Mouse (Mus musculus): Measurements from ENCODE around the gene Arfip2. TPM values are rescaled to one million over a fixed set of nuclear protein-coding genes. Genes with fewer than 3 reads are reported as not detected.

Arfip2 gene
- total RNA-seq, 4 experiments from 2014 or later: 50.6 to 93.3 (median 68.0) TPM

- DNase-seq: no peak
Measured at GRCm38 (mm10) chr7:105614400-105614799, 25.8 kb downstream of the Arfip2 start.

GRCm38 (mm10) chr7:105611767-105612166 lies 28.4 kb downstream of the Arfip2 start:
- DNase-seq: no peak

GRCm38 (mm10) chr7:105608467-105608866 lies 31.7 kb downstream of the Arfip2 start:
- no peak for DNase-seq

- peak; percentile 57 for DNase-seq
Measured at GRCm38 (mm10) chr7:105602860-105603623, 37.2 kb downstream of the Arfip2 start.

GRCm38 (mm10) chr7:105590097-105590496 lies 50.1 kb downstream of the Arfip2 start:
- no peak for DNase-seq

GRCm38 (mm10) chr7:105588325-105588912 lies 51.8 kb downstream of the Arfip2 start:
- no peak for DNase-seq

Other genes with a start within 250 kb of the Arfip2 start
- 10 to 100 TPM; 28.5 to 34.9 (median 32.1) TPM for gene Fam160a2, start 240.4 kb downstream of the Arfip2 start, total RNA-seq (2022)
- gene Cnga4, start 235.8 kb downstream of the Arfip2 start, total RNA-seq (2022): not detected
- gene Cckbr, start 214.7 kb downstream of the Arfip2 start, total RNA-seq (2022): under 1 TPM in 2 of 4 experiments, not detected in 2; 0.13 to 0.15 TPM
- gene Cavin3, start 158.1 kb downstream of the Arfip2 start, total RNA-seq (2022): 10 to 100 TPM; 59.4 to 66.5 (median 60.9) TPM
- gene Smpd1, start 86.1 kb downstream of the Arfip2 start, total RNA-seq (2022): 10 to 100 TPM; 47.3 to 54.3 (median 51.8) TPM
- 10 to 100 TPM; 17.3 to 30.8 (median 24.3) TPM for gene Apbb1, start 58.8 kb downstream of the Arfip2 start, total RNA-seq (2022)
- gene Hpx, start 40.3 kb downstream of the Arfip2 start, total RNA-seq (2022): 1 to 10 TPM in 1 of 4 experiments, under 1 TPM in 3; 0.52 to 1.3 (median 0.72) TPM
- 10 to 100 TPM; 24.0 to 50.0 (median 38.6) TPM for gene Trim3, start 6.8 kb downstream of the Arfip2 start, total RNA-seq (2022)
- 100 to 1,000 TPM in 3 of 4 experiments, 10 to 100 TPM in 1; 73.6 to 158 (median 103) TPM for gene Timm10b, start 360 bp downstream of the Arfip2 start, total RNA-seq (2022)
- 10 to 100 TPM in 1 of 4 experiments, 1 to 10 TPM in 3; 6.4 to 14.4 (median 8.2) TPM for gene Gm45799, start 136 bp upstream of the Arfip2 start, total RNA-seq (2022)
- gene Dnhd1, start 10.4 kb upstream of the Arfip2 start, total RNA-seq (2022): 1 to 10 TPM; 3.1 to 5.1 (median 4.0) TPM
- 100 to 1,000 TPM; 127 to 155 (median 137) TPM for gene Ilk, start 96.2 kb upstream of the Arfip2 start, total RNA-seq (2022)
- gene Rrp8, start 97.0 kb upstream of the Arfip2 start, total RNA-seq (2022): 10 to 100 TPM; 18.3 to 29.6 (median 22.0) TPM
- gene Taf10, start 103.9 kb upstream of the Arfip2 start, total RNA-seq (2022): 100 to 1,000 TPM; 198 to 224 (median 207) TPM
- gene Tpp1, start 111.8 kb upstream of the Arfip2 start, total RNA-seq (2022): 100 to 1,000 TPM; 121 to 139 (median 132) TPM
- gene Dchs1, start 147.2 kb upstream of the Arfip2 start, total RNA-seq (2022): 1 to 10 TPM; 7.4 to 9.8 (median 8.7) TPM
- 100 to 1,000 TPM; 157 to 184 (median 171) TPM for gene Mrpl17, start 170.7 kb upstream of the Arfip2 start, total RNA-seq (2022)

Data from adrenal gland, adult 8-10 months (tissue).